Mouse (Mus musculus) ES-E14 (cell line): Measurements from ENCODE around the gene Cd55. TPM values are rescaled to one million over a fixed set of nuclear protein-coding genes. Genes with fewer than 3 reads are reported as not detected.
A peak's percentile ranks its signal among the peaks of the same experiment; 100 is the strongest.
"Not testable (repeated sequence)": the region's sequence is repeated elsewhere in the genome, so short reads cannot be mapped to it uniquely, and the experiment has no call there.

Source experiments
- DNase-seq: peaks from one replicate; pipeline ENCODE4 v3.0.0-alpha.2; 2013; ENCODE audit warnings: low read depth, low spot score
- H3K27ac ChIP-seq: 2 replicates; pipeline ENCODE4 v1.5.1; 2012; ENCODE audit warnings: low read depth, mild to moderate bottlenecking, low read length, moderate library complexity, mixed read lengths; ENCODE audit not compliant: poor library complexity, insufficient read depth, severe bottlenecking
- H3K36me3 ChIP-seq: 2 replicates; pipeline ENCODE4 v1.6.1; 2012; ENCODE audit warnings: mild to moderate bottlenecking, low read length, moderate library complexity, mixed read lengths; ENCODE audit not compliant: control insufficient read depth, poor library complexity, insufficient read depth, severe bottlenecking
- H3K4me1 ChIP-seq, 2 experiments: fragments of 150-350 bp in 1 of 2; sonication (generic) in 1 of 2; 2 replicates each; pipeline ENCODE4 v1.6.1; 2012; ENCODE audit warnings: low read length in 2 of 2, mild to moderate bottlenecking in 1 of 2, mixed read lengths in 1 of 2; ENCODE audit not compliant: control insufficient read depth in 2 of 2, insufficient read depth in 2 of 2, poor library complexity in 1 of 2
- H3K4me3 ChIP-seq, 2 experiments: fragments of 150-350 bp in 1 of 2; sonication (generic) in 1 of 2; 2 replicates each; pipeline ENCODE4 v1.5.1; 2012; ENCODE audit warnings: low read length in 2 of 2, low read depth in 1 of 2, mild to moderate bottlenecking in 1 of 2, mixed read lengths in 1 of 2; ENCODE audit not compliant: insufficient read depth in 1 of 2, poor library complexity in 1 of 2, severe bottlenecking in 1 of 2
- H3K9ac ChIP-seq: 2 replicates; pipeline ENCODE4 v1.6.1; 2012; ENCODE audit warnings: low read depth, mild to moderate bottlenecking, low read length, mixed read lengths; ENCODE audit not compliant: poor library complexity, insufficient read depth, severe bottlenecking
- H3K9me3 ChIP-seq: fragments of 150-350 bp; sonication (generic); 2 replicates; pipeline ENCODE4 v1.6.1; 2012; ENCODE audit warnings: low read depth, mild to moderate bottlenecking, low read length; ENCODE audit not compliant: control insufficient read depth, insufficient read depth
- CHD2 ChIP-seq: IDR thresholded peaks from 2 replicates; pipeline ENCODE4 v1.6.1; 2014; ENCODE audit warnings: mild to moderate bottlenecking, low read depth, low read length, inconsistent platforms
- HCFC1 ChIP-seq: IDR thresholded peaks from 2 replicates; pipeline ENCODE4 v1.6.1; 2012; ENCODE audit warnings: low read length, inconsistent platforms, borderline replicate concordance; ENCODE audit not compliant: insufficient read depth
- MAFK ChIP-seq: IDR thresholded peaks from 2 replicates; pipeline ENCODE4 v1.6.1; 2014; ENCODE audit warnings: mild to moderate bottlenecking, low read depth, low read length, inconsistent platforms; ENCODE audit not compliant: insufficient read depth
- ZC3H11A ChIP-seq: IDR thresholded peaks from 2 replicates; pipeline ENCODE4 v1.6.1; 2012; ENCODE audit warnings: low read depth, mild to moderate bottlenecking, inconsistent platforms, low read length, borderline replicate concordance
- ZNF384 ChIP-seq: IDR thresholded peaks from 2 replicates; pipeline ENCODE4 v1.6.1; 2012; ENCODE audit warnings: low read depth, low read length, inconsistent platforms
- in situ Hi-C, 2 experiments: fragments of 600-800 bp; cut with MboI; formaldehyde crosslinking; loops; one replicate each; pipeline ENCODE4 v1.15.1; 2025; ENCODE audit warnings: low sequenced_read_pairs in 2 of 2, inconsistent platforms in 1 of 2; ENCODE audit not compliant: unreplicated experiment in 2 of 2
- total RNA-seq: library from RNA; depleted of rRNA; stranded (reverse); fragments of 300-350 nt; gene quantifications from 2 replicates; pipeline ENCODE4 v1.2.3, GENCODE M21; 2012

Cd55 gene
- total RNA-seq, 1 experiment, result 11.2 TPM

GRCm38 (mm10) chr1:130467453-130467852 is 4.9 kb upstream of the Cd55 start:
- Histone ChIP-seq H3K27ac (no peak overlapping the region), H3K9ac (no peak overlapping the region), H3K9me3 (no peaks in the 10 kb centered on the region), H3K36me3 (no peaks in the 10 kb centered on the region), H3K4me3 (no peak overlapping the region), H3K4me1 (peaks cover 0 to 4% of the 10 kb centered on the region in 2 experiments; a peak in 2 of 4 replicates)
- in situ Hi-C loops, result no loop called here
- no peak for DNase-seq
- TF ChIP-seq HCFC1 (no peak), MAFK (no peak), ZNF384 (no peak), CHD2 (no peak), ZC3H11A (no peak)

GRCm38 (mm10) chr1:130464173-130464572 is 1.6 kb upstream of the Cd55 start:
- Histone ChIP-seq H3K4me3 (no peak overlapping the region), H3K4me1 (peaks cover 0 to 4% of the 10 kb centered on the region in 2 experiments; a peak in 2 of 4 replicates), H3K27ac (no peak overlapping the region), H3K36me3 (no peaks in the 10 kb centered on the region), H3K9me3 (no peaks in the 10 kb centered on the region), H3K9ac (no peak overlapping the region)
- in situ Hi-C loops, result no loop called here
- no peak for TF ChIP-seq ZC3H11A
- TF ChIP-seq MAFK, result no peak
- TF ChIP-seq HCFC1, result no peak
- no peak for DNase-seq

GRCm38 (mm10) chr1:130462867-130463266 is 323 bp upstream of the Cd55 start:
- Histone ChIP-seq H3K27ac (peak overlapping the region; percentile 17; the same call in 1 of the 2 replicates), H3K36me3 (no peaks in the 10 kb centered on the region), H3K9me3 (no peaks in the 10 kb centered on the region), H3K9ac (no peak overlapping the region), H3K4me3 (peak overlapping the region; percentile 75 to 89), H3K4me1 (peaks cover 0 to 4% of the 10 kb centered on the region in 2 experiments; a peak in 2 of 4 replicates)
- no peak for TF ChIP-seq HCFC1
- TF ChIP-seq ZC3H11A, result no peak
- no peak for TF ChIP-seq MAFK
- no peak for TF ChIP-seq CHD2
- TF ChIP-seq ZNF384, result no peak
- peak; percentile 74 for DNase-seq
- in situ Hi-C loops, result no loop called here

- DNase-seq, result no peak
- Histone ChIP-seq H3K4me3 (no peak overlapping the region), H3K9ac (no peak overlapping the region), H3K27ac (no peak overlapping the region), H3K4me1 (no peaks in the 10 kb centered on the region), H3K36me3 (no peaks in the 10 kb centered on the region), H3K9me3 (no peaks in the 10 kb centered on the region)
- in situ Hi-C loops, result no loop called here
- TF ChIP-seq HCFC1 (no peak), ZNF384 (no peak), ZC3H11A (no peak), CHD2 (no peak), MAFK (no peak)
Measured at GRCm38 (mm10) chr1:130455111-130455510, 7.4 kb downstream of the Cd55 start.

GRCm38 (mm10) chr1:130442930-130443329 is 19.6 kb downstream of the Cd55 start:
- DNase-seq, H3K36me3 ChIP-seq, H3K9ac ChIP-seq, H3K27ac ChIP-seq, H3K4me3 ChIP-seq, H3K4me1 ChIP-seq, H3K9me3 ChIP-seq, in situ Hi-C loops: not testable (repeated sequence)
